In the genomic region with DNA sequence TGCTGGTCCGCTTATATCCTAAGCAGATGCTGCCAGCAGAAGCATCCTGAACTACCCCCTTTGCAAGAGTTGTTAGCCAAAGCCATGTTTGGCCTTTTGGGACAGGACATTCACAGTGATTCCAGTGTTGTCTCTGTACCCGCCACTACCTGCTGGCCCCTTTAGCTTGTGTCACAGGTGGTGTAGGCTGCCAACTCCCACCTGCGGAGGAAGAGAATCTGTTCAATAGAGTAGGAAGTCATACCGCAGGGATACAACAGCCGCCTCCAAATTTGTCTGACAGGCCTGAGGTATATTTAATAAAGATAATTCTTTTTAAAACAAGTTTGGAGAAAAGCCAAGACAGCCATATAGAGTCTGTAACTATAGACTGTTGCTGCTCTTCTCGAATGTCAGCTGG, we compare ENCODE assay signal across 26 mouse cellular contexts. TPM values are rescaled to one million over a fixed set of nuclear protein-coding genes. Genes with fewer than 3 reads are reported as not detected.
DNase-seq lines count a peak whose midpoint lies in the region; ATAC-seq and TF ChIP-seq lines count a peak whose summit lies in the region.
"Had no signal": no experiment of that assay in that cellular context is flagged by ENCODE, and none has a peak within 500 bp of the region (broad histone marks: within the 10 kb centered on the region; RNA-seq: fewer than 3 reads in every experiment).

No protein-coding gene starts in this region.

- H3K4me2 ChIP-seq in embryonic facial prominence, embryonic 14.5 days (ENCODE audit: low read depth, low read length), result no peak overlapping the region
- H3K4me2 ChIP-seq: embryonic facial prominence, embryonic 12.5 days; forebrain, embryonic 13.5 days; heart, embryonic 11.5 days; hindbrain, embryonic 13.5 days; intestine, embryonic 15.5 days had no signal

- DNase-seq in cerebellum, adult 2 months, result peak; percentile 18 to 42
- no peak for DNase-seq in cerebellum, adult 11 months
- peak; percentile 66 to 74 for DNase-seq in cerebellum, postnatal 14 days
- no peak for DNase-seq in cerebellum, adult 11-12 months
- DNase-seq in embryonic facial prominence, embryonic 14.5 days (ENCODE audit: low spot score), result peak; percentile 13
- no peak for DNase-seq in embryonic facial prominence, embryonic 10.5 days (ENCODE audit: low spot score)
- peak; percentile 25 for DNase-seq in brain, adult 2 months (ENCODE audit: low read depth, low spot score)
- no peak for DNase-seq in kidney, postnatal 36 days
- DNase-seq: adrenal gland, adult 8-10 months; adrenal gland, postnatal 25 days; gastrocnemius, postnatal 10 days; gastrocnemius, postnatal 36 days; kidney, adult 11 months; kidney, adult 8-10 months had no signal

- peaks cover 4% of the 10 kb centered on the region; the same call in 1 of the 2 replicates for H3K4me1 ChIP-seq in cerebellum, adult 2 months (ENCODE audit: control insufficient read depth, insufficient read depth, low read length)
- H3K4me1 ChIP-seq in embryonic facial prominence, embryonic 14.5 days (ENCODE audit: control insufficient read depth, insufficient read depth, low read length), result no peaks in the 10 kb centered on the region
- H3K4me1 ChIP-seq in embryonic facial prominence, embryonic 10.5 days, result no peaks in the 10 kb centered on the region
- H3K4me1 ChIP-seq: embryonic facial prominence, embryonic 12.5 days; forebrain, embryonic 10.5 days; forebrain, embryonic 13.5 days; hindbrain, embryonic 10.5 days; hindbrain, embryonic 13.5 days; intestine, embryonic 15.5 days had no signal

- H3K27ac ChIP-seq in cerebellum, adult 2 months (ENCODE audit: insufficient read depth, low read length), result no peak overlapping the region
- no peak overlapping the region for H3K27ac ChIP-seq in embryonic facial prominence, embryonic 14.5 days (replicated peaks; ENCODE audit: low read depth, low read length)
- H3K27ac ChIP-seq in embryonic facial prominence, embryonic 10.5 days (replicated peaks), result no peak overlapping the region
- H3K27ac ChIP-seq: embryonic facial prominence, embryonic 12.5 days; forebrain, embryonic 10.5 days; forebrain, embryonic 13.5 days; hindbrain, embryonic 10.5 days; hindbrain, embryonic 13.5 days; intestine, embryonic 15.5 days had no signal

- TF ChIP-seq POLR2A in cerebellum, adult 2 months (IDR thresholded peaks at IDR 0.05; ENCODE audit: borderline replicate concordance, insufficient read depth, low read length), result no peak

- H3K9me3 ChIP-seq in embryonic facial prominence, embryonic 14.5 days (ENCODE audit: control insufficient read depth, low read length), result no peaks in the 10 kb centered on the region
- H3K9me3 ChIP-seq in embryonic facial prominence, embryonic 10.5 days, result no peaks in the 10 kb centered on the region
- H3K9me3 ChIP-seq: embryonic facial prominence, embryonic 12.5 days; forebrain, embryonic 10.5 days; forebrain, embryonic 13.5 days; hindbrain, embryonic 10.5 days; hindbrain, embryonic 13.5 days; intestine, embryonic 15.5 days had no signal

- no peaks in the 10 kb centered on the region for H3K36me3 ChIP-seq in embryonic facial prominence, embryonic 14.5 days (ENCODE audit: control insufficient read depth, insufficient read depth, low read length)
- H3K36me3 ChIP-seq in embryonic facial prominence, embryonic 10.5 days (replicated peaks), result no peaks in the 10 kb centered on the region
- H3K36me3 ChIP-seq: embryonic facial prominence, embryonic 12.5 days; forebrain, embryonic 10.5 days; hindbrain, embryonic 10.5 days; hindbrain, embryonic 13.5 days; intestine, embryonic 15.5 days had no signal

- no peak for ATAC-seq in embryonic facial prominence, embryonic 14.5 days (ENCODE audit: low read depth)
- ATAC-seq: activated CD4-positive, CD25-positive, alpha-beta regulatory T cell, adult 4 months; forebrain, embryonic 13.5 days; forebrain, embryonic 16.5 days; hindbrain, embryonic 16.5 days; intestine, embryonic 15.5 days had no signal

- H3K27me3 ChIP-seq in cerebellum, adult 2 months (ENCODE audit: control insufficient read depth, insufficient read depth, low read length), result no peaks in the 10 kb centered on the region
- no peaks in the 10 kb centered on the region for H3K27me3 ChIP-seq in embryonic facial prominence, embryonic 14.5 days (replicated peaks; ENCODE audit: control insufficient read depth, insufficient read depth, low read length)
- no peaks in the 10 kb centered on the region for H3K27me3 ChIP-seq in embryonic facial prominence, embryonic 10.5 days (replicated peaks; ENCODE audit: low read depth, poor library complexity, severe bottlenecking)
- H3K27me3 ChIP-seq: embryonic facial prominence, embryonic 12.5 days; forebrain, embryonic 13.5 days; hindbrain, embryonic 13.5 days; intestine, embryonic 15.5 days had no signal

- no peak for TF ChIP-seq CTCF in cerebellum, adult 2 months (IDR thresholded peaks at IDR 0.05; ENCODE audit: borderline replicate concordance, insufficient read depth, low read depth, low read length)

- no peak overlapping the region for H3K9ac ChIP-seq in embryonic facial prominence, embryonic 14.5 days (ENCODE audit: low read depth, low read length)
- H3K9ac ChIP-seq: embryonic facial prominence, embryonic 12.5 days; forebrain, embryonic 13.5 days; hindbrain, embryonic 13.5 days; intestine, embryonic 15.5 days had no signal

- 26% methylated on average over 6 of the region's 6 CpGs for WGBS in cerebellum, adult 2 months
- 77% methylated on average over 6 of the region's 6 CpGs for WGBS in embryonic facial prominence, embryonic 14.5 days
- WGBS in embryonic facial prominence, embryonic 10.5 days, result 86% methylated on average over 6 of the region's 6 CpGs

- H3K4me3 ChIP-seq in cerebellum, adult 2 months (replicated peaks; ENCODE audit: insufficient read depth, low read depth, low read length), result no peak overlapping the region
- H3K4me3 ChIP-seq in embryonic facial prominence, embryonic 14.5 days (ENCODE audit: low read depth, low read length), result no peak overlapping the region
- no peak overlapping the region for H3K4me3 ChIP-seq in embryonic facial prominence, embryonic 10.5 days
- H3K4me3 ChIP-seq: embryonic facial prominence, embryonic 12.5 days; forebrain, embryonic 10.5 days; forebrain, embryonic 13.5 days; hindbrain, embryonic 10.5 days; hindbrain, embryonic 13.5 days; intestine, embryonic 15.5 days had no signal

RNA-seq across cellular contexts. Expression of a gene that starts 45.5 kb away (rescaled TPM):
- 0.36 and 0.43 TPM in 2 replicates for polyA plus RNA-seq in cerebellum, adult 2 months (2012; rRNA removed)
- 0.05 and 0.57 TPM in 2 replicates for polyA plus RNA-seq in embryonic facial prominence, embryonic 14.5 days (2014; fragmentation: Nextera tagmentation; extraction: Ambion mirVana)
- not detected in 2 replicates for polyA plus RNA-seq in embryonic facial prominence, embryonic 10.5 days (2016; fragmentation: Nextera tagmentation; extraction: Ambion mirVana)
- polyA plus RNA-seq: activated CD4-positive, CD25-positive, alpha-beta regulatory T cell, adult 4 months; forebrain, embryonic 10.5 days; forebrain, embryonic 13.5 days; heart, embryonic 11.5 days; heart, embryonic 14.5 days; heart, postnatal 0 days; hindbrain, embryonic 10.5 days; hindbrain, embryonic 13.5 days had no signal

Comparison
In these comparisons a context has a peak if more than half of its experiments do, and no peak if none do; other contexts are left out.
1. DNase-seq: peak in cerebellum, adult 2 months (2 of 2), cerebellum, postnatal 14 days (2 of 2), embryonic facial prominence, embryonic 14.5 days (single experiment) and brain, adult 2 months (single experiment); none in cerebellum, adult 11 months (single experiment), cerebellum, adult 11-12 months (single experiment), embryonic facial prominence, embryonic 10.5 days (single experiment) and kidney, postnatal 36 days (0 of 2).